Mouse (Mus musculus) testis, adult 2 months (tissue): ENCODE data around the gene Uba3. TPM values are rescaled to one million over a fixed set of nuclear protein-coding genes. Genes with fewer than 3 reads are reported as not detected.

Experiments used
- H3K27ac ChIP-seq: fragments of 200-500 bp; 2 replicates; pipeline ENCODE4 v1.5.1; 2012; ENCODE audit warnings: low read depth, low read length; ENCODE audit not compliant: control insufficient read depth, insufficient read depth
- H3K27me3 ChIP-seq: fragments of 200-500 bp; 2 replicates; pipeline ENCODE4 v1.6.1; 2012; ENCODE audit warnings: mild to moderate bottlenecking, low read length, moderate library complexity; ENCODE audit not compliant: control insufficient read depth, insufficient read depth
- H3K36me3 ChIP-seq: fragments of 200-500 bp; 2 replicates; pipeline ENCODE4 v1.6.1; 2012; ENCODE audit warnings: mild to moderate bottlenecking, low read length; ENCODE audit not compliant: control insufficient read depth, insufficient read depth
- H3K4me1 ChIP-seq: fragments of 200-500 bp; 2 replicates; pipeline ENCODE4 v1.6.1; 2012; ENCODE audit warnings: low read length; ENCODE audit not compliant: control insufficient read depth, insufficient read depth
- H3K4me3 ChIP-seq: fragments of 200-500 bp; 2 replicates; pipeline ENCODE4 v1.5.1; 2012; ENCODE audit warnings: low read depth, mild to moderate bottlenecking, low read length, moderate library complexity, mixed read lengths; ENCODE audit not compliant: control insufficient read depth
- CTCF ChIP-seq: fragments of 200-500 bp; IDR thresholded peaks from 2 replicates; pipeline ENCODE4 v1.5.1; 2012; ENCODE audit warnings: low read depth, mild to moderate bottlenecking, inconsistent platforms, low read length, moderate library complexity; ENCODE audit not compliant: control insufficient read depth, insufficient read depth, insufficient replicate concordance
- POLR2A ChIP-seq: fragments of 200-500 bp; IDR thresholded peaks from 2 replicates; pipeline ENCODE4 v1.6.1; 2012; ENCODE audit warnings: low read depth, mild to moderate bottlenecking, inconsistent platforms, low read length, moderate library complexity; ENCODE audit not compliant: control insufficient read depth
- polyA plus RNA-seq: library from polyadenylated mRNA; depleted of rRNA; stranded (reverse); fragments of >200 nt; gene quantifications from 2 replicates; pipeline ENCODE4 v1.2.3, GENCODE M21; 2012

The Uba3 gene
- polyA plus RNA-seq, 1 experiment = 12.9 TPM

- no peak overlapping the region for H3K27ac ChIP-seq
Measured at GRCm38 (mm10) chr6:97222321-97222720, 16.9 kb upstream of the Uba3 start.

GRCm38 (mm10) chr6:97221205-97222025, 16.0 kb upstream of the Uba3 start:
- TF ChIP-seq POLR2A (no peak), CTCF (no peak)
- Histone ChIP-seq H3K4me1 (no peaks in the 10 kb centered on the region), H3K4me3 (no peak overlapping the region), H3K27ac (no peak overlapping the region), H3K36me3 (no peaks in the 10 kb centered on the region), H3K27me3 (no peaks in the 10 kb centered on the region)

More at GRCm38 (mm10) chr6:97222321-97222720, 16.9 kb upstream of the Uba3 start:
- Histone ChIP-seq H3K4me1 (no peaks in the 10 kb centered on the region), H3K27me3 (no peaks in the 10 kb centered on the region), H3K4me3 (no peak overlapping the region), H3K36me3 (no peaks in the 10 kb centered on the region)
- TF ChIP-seq CTCF (no peak), POLR2A (no peak)

GRCm38 (mm10) chr6:97220672-97221071, 15.2 kb upstream of the Uba3 start:
- Histone ChIP-seq H3K4me1 (no peaks in the 10 kb centered on the region), H3K36me3 (no peaks in the 10 kb centered on the region), H3K27ac (no peak overlapping the region), H3K4me3 (no peak overlapping the region), H3K27me3 (no peaks in the 10 kb centered on the region)
- TF ChIP-seq CTCF = no peak

- H3K4me3 ChIP-seq = no peak overlapping the region
- peaks cover 6% of the 10 kb centered on the region for H3K4me1 ChIP-seq
- no peaks in the 10 kb centered on the region for H3K27me3 ChIP-seq
- H3K27ac ChIP-seq = no peak overlapping the region
- H3K36me3 ChIP-seq = no peaks in the 10 kb centered on the region
- TF ChIP-seq CTCF (no peak), POLR2A (no peak)
Measured at GRCm38 (mm10) chr6:97216154-97216821, 10.8 kb upstream of the Uba3 start.

- no peaks in the 10 kb centered on the region for H3K36me3 ChIP-seq
- H3K27ac ChIP-seq = no peak overlapping the region
- TF ChIP-seq POLR2A (no peak), CTCF (no peak)
- H3K4me1 ChIP-seq = peaks cover 15% of the 10 kb centered on the region
- H3K27me3 ChIP-seq = no peaks in the 10 kb centered on the region
- H3K4me3 ChIP-seq = no peak overlapping the region; the same call in 1 of the 2 replicates
Measured at GRCm38 (mm10) chr6:97211981-97212380, 6.5 kb upstream of the Uba3 start.

GRCm38 (mm10) chr6:97210962-97211601, 5.6 kb upstream of the Uba3 start:
- H3K4me3 ChIP-seq = peak overlapping the region; percentile 97
- peaks cover 15% of the 10 kb centered on the region for H3K4me1 ChIP-seq
- no peaks in the 10 kb centered on the region for H3K27me3 ChIP-seq
- H3K36me3 ChIP-seq = no peaks in the 10 kb centered on the region
- peak overlapping the region; percentile 80 for H3K27ac ChIP-seq
- TF ChIP-seq POLR2A (no peak; the same call in 1 of the 2 replicates), CTCF (no peak)

GRCm38 (mm10) chr6:97210191-97210961, 4.9 kb upstream of the Uba3 start, which contains the start of gene Arl6ip5:
TSS of gene Arl6ip5 (plus strand) at chr6:97210689.
- Histone ChIP-seq H3K4me3 (peak within 1 kb of the TSS; percentile 97), H3K27me3 (no peaks in the 10 kb centered on the region), H3K36me3 (no peaks in the 10 kb centered on the region), H3K27ac (peak within 1 kb of the TSS; percentile 80), H3K4me1 (peaks cover 15% of the 10 kb centered on the region)
- TF ChIP-seq CTCF (no peak), POLR2A (no peak; the same call in 1 of the 2 replicates)
